Mouse (Mus musculus): ENCODE data around the gene Tbx5. TPM values are rescaled to one million over a fixed set of nuclear protein-coding genes. Genes with fewer than 3 reads are reported as not detected.

Tbx5 gene
- polyA plus RNA-seq, 1 experiment from 2014 or later, result not detected

DNA sequence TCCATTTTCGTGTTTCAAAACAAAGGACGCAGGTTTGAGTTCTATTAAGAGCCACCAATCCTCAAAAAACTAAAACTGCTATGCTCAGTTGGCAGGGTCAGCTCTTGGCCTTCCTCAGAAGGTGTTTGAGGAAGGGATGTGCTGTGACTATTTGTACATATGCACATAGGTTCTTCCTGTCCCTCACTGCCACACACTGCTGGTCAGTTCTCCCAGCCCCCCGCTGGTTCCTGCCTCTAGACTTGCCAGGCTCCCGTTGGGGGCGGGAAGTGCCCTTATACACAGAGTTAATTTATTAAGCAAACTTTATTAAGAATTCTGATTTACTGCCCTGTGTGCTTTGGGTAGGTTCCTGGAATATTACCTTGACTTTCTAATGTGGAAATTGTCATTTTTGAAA is 11.9 kb downstream of the Tbx5 start:
- peaks cover 35% of the 10 kb centered on the region for H3K27me3 ChIP-seq
- POLR2A ChIA-PET, result no interaction called here
- in situ Hi-C loops (cut with MboI; ENCODE audit: low pct_unique_long_range_greater_than_20kb), result no loop called here
- no peak for TF ChIP-seq CTCF (IDR thresholded peaks at IDR 0.05)
- DNase-seq (ENCODE audit: low read depth, low spot score) (no peak), ATAC-seq (no peak)
- CTCF ChIA-PET, result no interaction called here

DNA sequence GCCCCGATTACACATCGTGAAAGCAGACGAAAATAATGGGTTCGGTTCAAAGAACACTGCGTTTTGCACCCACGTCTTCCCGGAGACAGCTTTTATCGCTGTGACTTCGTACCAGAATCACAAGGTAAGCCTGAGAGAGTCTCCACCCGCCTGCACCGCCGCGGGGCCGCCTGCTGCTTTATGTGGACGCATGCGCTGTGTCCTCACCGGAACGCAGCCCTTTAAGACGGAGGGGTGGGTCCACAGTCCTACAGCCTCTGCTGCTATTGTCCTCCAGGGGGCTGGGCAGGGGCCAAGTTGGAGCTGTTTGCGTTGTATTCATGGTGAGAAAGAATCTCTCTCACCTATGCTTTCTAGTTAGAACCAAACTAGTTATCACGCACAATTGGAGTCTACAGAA is 12.5 kb downstream of the Tbx5 start:
- CTCF ChIA-PET, result no interaction called here
- ATAC-seq, result no peak
- POLR2A ChIA-PET, result no interaction called here

DNA sequence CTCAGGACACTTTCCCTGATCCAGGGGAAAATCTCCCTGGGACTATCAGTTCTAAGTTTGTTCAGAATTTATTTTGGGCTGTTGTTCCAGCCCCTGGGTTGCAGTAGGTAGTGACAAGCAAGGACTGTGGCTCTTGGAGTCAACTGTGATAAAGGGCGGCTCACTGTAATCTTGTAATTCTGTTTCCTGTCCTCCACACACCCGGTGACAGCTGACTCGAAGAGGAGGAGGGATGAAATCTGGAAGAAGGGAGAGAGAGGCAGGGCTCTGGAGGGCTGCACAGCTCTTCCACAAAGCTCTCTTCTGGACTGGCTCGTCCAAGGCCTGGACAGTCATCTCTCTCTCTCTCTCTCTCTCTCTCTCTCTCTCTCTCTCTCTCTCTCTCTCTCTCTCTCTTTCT is 24.6 kb downstream of the Tbx5 start:
- no peak for TF ChIP-seq CTCF (IDR thresholded peaks at IDR 0.05)
- in situ Hi-C loops (cut with MboI; ENCODE audit: low pct_unique_long_range_greater_than_20kb), result no loop called here
- peaks cover 8% of the 10 kb centered on the region for H3K27me3 ChIP-seq
- ATAC-seq (no peak), DNase-seq (ENCODE audit: low read depth, low spot score) (no peak)
- ChIA-PET POLR2A (no interaction called here), CTCF (no interaction called here)

More for the DNA sequence above, 12.5 kb downstream of the Tbx5 start:
- TF ChIP-seq CTCF (IDR thresholded peaks at IDR 0.05), result no peak
- peaks cover 29% of the 10 kb centered on the region for H3K27me3 ChIP-seq
- in situ Hi-C loops (cut with MboI; ENCODE audit: low pct_unique_long_range_greater_than_20kb), result no loop called here
- DNase-seq (ENCODE audit: low read depth, low spot score), result no peak

DNA sequence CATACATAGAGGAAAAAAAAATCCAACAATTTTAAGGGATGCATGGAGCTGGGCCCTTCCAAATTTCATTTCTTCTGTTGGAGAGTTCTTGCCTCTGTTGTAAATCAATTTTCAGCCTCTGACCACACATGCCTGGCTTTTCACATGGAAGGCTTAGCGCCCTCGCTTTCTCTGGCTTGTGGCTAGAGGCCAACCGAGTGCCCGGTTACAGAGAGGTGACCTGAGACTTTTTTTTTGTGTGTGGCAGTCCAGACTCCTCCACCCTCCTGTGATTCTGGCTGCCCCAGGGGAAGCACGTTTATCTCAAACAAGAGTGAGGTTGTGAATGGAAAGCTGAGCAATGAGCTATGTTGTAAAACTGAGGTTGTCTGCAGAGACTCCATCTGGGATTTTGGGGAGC is 28.8 kb downstream of the Tbx5 start:
- POLR2A ChIA-PET, result no interaction called here
- DNase-seq (ENCODE audit: low read depth, low spot score), result no peak
- in situ Hi-C loops (cut with MboI; ENCODE audit: low pct_unique_long_range_greater_than_20kb), result no loop called here
- ATAC-seq, result no peak
- CTCF ChIA-PET, result no interaction called here
- H3K27me3 ChIP-seq, result peaks cover 5% of the 10 kb centered on the region
- TF ChIP-seq CTCF (IDR thresholded peaks at IDR 0.05), result no peak

DNA sequence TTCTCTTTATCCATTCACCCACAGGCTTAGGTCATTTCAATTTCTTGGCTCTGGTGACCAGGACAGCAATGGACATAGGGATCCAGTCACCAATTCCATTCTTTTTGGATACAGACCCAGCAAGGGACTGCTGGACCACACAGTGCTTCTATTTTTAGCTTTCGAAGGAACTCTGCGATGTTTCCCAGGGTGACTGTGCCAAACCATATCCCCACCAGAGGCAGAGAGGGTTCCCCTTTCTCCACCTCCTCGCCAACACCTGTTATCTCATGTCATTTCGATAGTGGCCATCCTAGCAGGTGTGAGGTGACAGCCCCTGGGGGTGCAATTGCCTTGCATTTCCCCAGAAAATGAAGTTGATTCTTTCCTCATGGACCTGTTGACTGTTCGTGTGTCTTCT is 30.0 kb downstream of the Tbx5 start:
- TF ChIP-seq CTCF (IDR thresholded peaks at IDR 0.05), result no peak
- DNase-seq (ENCODE audit: low read depth, low spot score), result no peak
- in situ Hi-C loops (cut with MboI; ENCODE audit: low pct_unique_long_range_greater_than_20kb), result no loop called here
- CTCF ChIA-PET, result no interaction called here
- POLR2A ChIA-PET, result no interaction called here
- H3K27me3 ChIP-seq, result peaks cover 9% of the 10 kb centered on the region
- ATAC-seq, result no peak

DNA sequence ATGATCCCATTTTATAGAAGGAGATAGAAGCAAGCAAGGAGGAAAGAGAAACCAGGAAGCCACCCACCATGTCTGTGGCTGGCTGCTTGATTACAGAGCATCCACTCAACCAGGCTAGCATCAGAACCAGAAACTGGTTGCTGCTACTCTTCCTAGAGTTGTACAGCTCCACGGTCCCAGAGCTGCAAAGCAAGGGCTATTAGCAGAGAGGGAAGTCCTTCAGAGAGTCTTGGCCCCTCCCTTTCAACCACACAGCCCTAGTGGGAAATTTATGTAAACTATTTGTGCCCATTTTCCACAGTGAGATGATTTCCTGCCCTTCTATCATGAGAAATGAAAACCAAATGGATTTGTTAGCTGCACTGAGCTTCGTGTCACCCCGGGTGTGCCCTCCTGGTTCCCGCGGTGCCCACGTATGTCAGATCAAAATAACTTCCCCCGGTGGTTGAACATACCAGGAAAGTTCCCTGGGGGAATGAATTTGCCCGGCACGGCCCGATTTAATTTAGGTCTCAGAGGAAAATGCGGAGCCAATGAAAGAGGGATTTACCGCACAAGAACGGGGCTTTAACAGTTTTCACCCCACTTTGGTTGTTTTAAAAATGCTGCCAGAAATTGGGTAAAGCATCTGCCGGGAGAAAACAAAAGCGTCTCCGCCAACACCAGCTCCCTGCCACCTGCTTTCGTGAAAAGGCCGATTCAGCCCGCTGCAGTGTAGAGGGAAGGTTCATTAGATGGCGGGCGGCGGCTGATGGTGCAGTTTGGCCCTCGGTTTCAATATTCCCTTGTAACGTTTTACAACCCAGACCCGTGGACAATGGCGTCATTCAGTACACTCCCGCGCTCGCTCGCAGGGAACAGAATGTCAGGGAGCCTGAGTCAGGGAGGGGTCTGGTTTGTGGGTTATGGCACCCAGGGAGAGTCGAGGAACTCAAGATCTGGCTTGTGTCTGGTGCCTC is 34.1 kb downstream of the Tbx5 start:
- in situ Hi-C loops (cut with MboI; ENCODE audit: low pct_unique_long_range_greater_than_20kb), result no loop called here
- POLR2A ChIA-PET, result no interaction called here
- no peak for TF ChIP-seq CTCF (IDR thresholded peaks at IDR 0.05)
- peaks cover 4% of the 10 kb centered on the region for H3K27me3 ChIP-seq
- CTCF ChIA-PET, result interaction anchor here (0.6 kb wide), 1 partner anchor 215 kb away, joined by 3 read pairs; no protein-coding TSS in a partner anchor
- DNase-seq (ENCODE audit: low read depth, low spot score) (no peak), ATAC-seq (no peak)

DNA sequence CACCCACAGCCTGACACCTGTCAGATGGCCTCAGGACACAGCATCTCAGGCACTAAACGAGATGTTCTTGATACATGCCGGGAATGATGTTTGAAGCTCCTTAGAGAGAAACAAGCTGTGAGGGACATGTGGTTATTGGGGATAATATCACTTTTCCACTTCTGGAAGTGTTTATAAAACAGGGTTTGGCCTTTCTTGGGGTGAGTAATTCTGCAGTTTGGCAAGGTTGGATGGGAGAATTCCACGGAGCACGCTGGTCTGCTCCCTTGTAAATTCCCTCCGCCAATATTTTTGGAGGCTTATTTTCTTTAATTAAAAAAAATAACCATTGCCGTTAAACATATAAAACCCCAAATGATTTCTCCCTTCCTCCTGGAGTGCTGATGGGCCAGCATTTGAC is 35.5 kb downstream of the Tbx5 start:
- in situ Hi-C loops (cut with MboI; ENCODE audit: low pct_unique_long_range_greater_than_20kb), result no loop called here
- ChIA-PET POLR2A (no interaction called here), CTCF (no interaction called here)
- H3K27me3 ChIP-seq, result peaks cover 4% of the 10 kb centered on the region
- no peak for TF ChIP-seq CTCF (IDR thresholded peaks at IDR 0.05)
- ATAC-seq (no peak), DNase-seq (ENCODE audit: low read depth, low spot score) (no peak)

DNA sequence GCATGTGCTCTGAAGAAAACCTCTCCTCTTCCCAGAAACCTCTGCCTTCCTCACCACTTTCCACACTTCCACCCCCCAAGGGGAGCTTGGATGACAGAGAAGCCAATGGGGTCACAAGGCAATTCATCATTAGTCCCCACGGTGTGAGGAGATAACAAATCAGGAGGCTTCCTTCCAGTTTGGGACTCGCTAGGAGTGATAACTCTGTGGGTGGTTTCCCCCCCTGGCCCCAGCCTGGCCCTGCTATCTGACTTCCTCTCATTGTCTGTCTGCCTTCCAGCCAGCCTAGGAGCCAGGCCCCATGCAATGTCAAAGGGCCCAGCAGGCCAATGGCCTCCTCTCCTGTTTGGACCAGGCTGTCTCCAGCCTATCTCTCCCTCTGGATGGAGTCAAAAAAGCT is 43.0 kb downstream of the Tbx5 start:
- peaks cover 7% of the 10 kb centered on the region for H3K27me3 ChIP-seq
- ATAC-seq, result no peak
- in situ Hi-C loops (cut with MboI; ENCODE audit: low pct_unique_long_range_greater_than_20kb), result no loop called here
- no peak for DNase-seq (ENCODE audit: low read depth, low spot score)
- no peak for TF ChIP-seq CTCF (IDR thresholded peaks at IDR 0.05)
- ChIA-PET CTCF (no interaction called here), POLR2A (no interaction called here)

DNA sequence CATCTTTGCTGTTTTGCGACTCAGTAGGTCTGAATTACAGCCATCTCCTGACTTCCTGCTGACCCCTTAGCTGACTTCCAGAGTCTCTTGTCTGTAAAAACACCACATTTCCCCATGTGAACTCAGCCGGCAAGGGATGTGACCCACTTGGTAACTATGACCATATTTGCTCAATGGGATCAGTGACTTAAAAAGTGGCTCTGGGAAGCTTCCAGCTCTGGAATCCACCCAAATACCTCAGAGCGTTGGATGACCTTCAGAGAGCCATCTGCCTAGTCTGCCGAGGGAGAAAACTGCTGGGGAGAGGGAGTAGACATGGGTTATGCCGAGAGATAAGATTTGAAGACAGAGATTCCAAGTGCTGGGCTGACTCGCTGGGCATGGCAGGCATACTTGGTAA is 44.7 kb downstream of the Tbx5 start:
- POLR2A ChIA-PET, result no interaction called here
- H3K27me3 ChIP-seq, result peaks cover 7% of the 10 kb centered on the region
- TF ChIP-seq CTCF (IDR thresholded peaks at IDR 0.05), result no peak
- DNase-seq (ENCODE audit: low read depth, low spot score) (no peak), ATAC-seq (no peak)
- CTCF ChIA-PET, result no interaction called here
- in situ Hi-C loops (cut with MboI; ENCODE audit: low pct_unique_long_range_greater_than_20kb), result no loop called here

DNA sequence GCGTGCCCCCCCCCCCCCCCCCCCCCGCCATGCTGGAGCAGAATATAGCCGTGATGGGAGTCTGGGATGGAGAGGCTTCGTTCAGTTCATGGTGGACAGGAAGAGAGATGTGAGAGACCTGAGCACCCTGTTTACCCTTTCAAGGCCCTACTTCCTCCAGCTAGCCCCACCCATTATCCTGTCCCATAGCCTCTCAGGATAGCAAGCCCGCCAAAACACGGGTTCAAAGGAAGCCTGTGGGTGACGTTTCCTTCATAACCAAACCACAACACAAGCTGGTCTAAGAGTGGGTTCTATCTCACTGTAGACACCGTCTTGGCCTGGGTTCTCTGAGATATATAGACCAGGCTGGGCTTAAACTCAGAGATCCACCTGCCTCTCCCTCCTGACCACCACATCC is 53.1 kb downstream of the Tbx5 start:
- ATAC-seq (no peak), DNase-seq (ENCODE audit: low read depth, low spot score) (no peak)
- peaks cover 6% of the 10 kb centered on the region for H3K27me3 ChIP-seq
- in situ Hi-C loops (cut with MboI; ENCODE audit: low pct_unique_long_range_greater_than_20kb), result no loop called here
- CTCF ChIA-PET, result no interaction called here
- no peak for TF ChIP-seq CTCF (IDR thresholded peaks at IDR 0.05)
- POLR2A ChIA-PET, result no interaction called here

DNA sequence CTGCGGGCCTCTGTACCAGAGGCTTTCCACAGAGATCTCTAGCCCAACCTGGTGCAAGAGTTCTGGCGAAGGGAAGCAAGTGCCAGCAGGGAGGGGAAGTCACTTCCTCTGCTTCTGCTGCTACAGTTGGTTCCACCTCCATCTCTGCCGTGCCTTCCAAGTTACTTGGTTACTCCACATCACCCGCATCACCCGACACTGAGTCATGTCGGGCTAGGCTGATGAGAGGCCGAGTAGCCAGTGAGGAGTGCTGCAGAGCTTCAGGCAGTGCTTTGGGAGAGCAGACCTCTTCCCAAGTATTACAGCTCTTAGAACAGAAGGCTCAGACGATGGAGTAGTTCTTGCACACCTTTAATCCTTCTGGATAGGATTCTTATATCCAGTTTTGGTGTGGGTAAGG is 54.9 kb downstream of the Tbx5 start:
- TF ChIP-seq CTCF (IDR thresholded peaks at IDR 0.05), result no peak
- ChIA-PET CTCF (no interaction called here), POLR2A (no interaction called here)
- H3K27me3 ChIP-seq, result peaks cover 6% of the 10 kb centered on the region
- in situ Hi-C loops (cut with MboI; ENCODE audit: low pct_unique_long_range_greater_than_20kb), result no loop called here
- no peak for DNase-seq (ENCODE audit: low read depth, low spot score)
- no peak for ATAC-seq

DNA sequence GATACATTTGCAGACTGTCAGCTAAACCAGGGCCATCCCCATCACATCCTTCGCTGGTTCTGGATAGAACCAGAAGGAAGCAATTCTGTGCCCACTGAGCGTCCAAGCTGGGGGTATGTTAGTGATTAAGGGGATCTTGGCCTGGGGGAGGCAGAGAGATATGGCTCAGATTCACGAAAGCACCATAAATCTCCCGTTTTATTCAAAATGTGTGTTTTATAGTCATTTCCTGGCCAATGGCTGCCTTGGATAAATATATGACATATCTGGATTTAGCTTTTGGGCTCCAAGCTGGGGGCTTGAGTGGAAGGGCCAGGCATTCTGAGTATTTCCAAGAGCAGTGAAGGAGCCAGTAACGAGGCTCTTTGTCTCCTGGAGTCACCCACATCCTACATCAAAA is 59.5 kb downstream of the Tbx5 start:
- ChIA-PET CTCF (no interaction called here), POLR2A (no interaction called here)
- in situ Hi-C loops (cut with MboI; ENCODE audit: low pct_unique_long_range_greater_than_20kb), result no loop called here
- DNase-seq (ENCODE audit: low read depth, low spot score) (no peak), ATAC-seq (no peak)
- no peaks in the 10 kb centered on the region for H3K27me3 ChIP-seq
- TF ChIP-seq CTCF (IDR thresholded peaks at IDR 0.05), result no peak
